Mouse (Mus musculus): ENCODE results near the gene Myh6.
A peak's percentile ranks its signal among the peaks of the same experiment; 100 is the strongest.

The Myh6 gene

GRCm38 (mm10) chr14:54893651-54894181 lies 73.0 kb downstream of the Myh6 start:
- peak; percentile 96 to 98 for DNase-seq (ENCODE audit: low read depth in 2 of 2, low spot score in 2 of 2)

DNA sequence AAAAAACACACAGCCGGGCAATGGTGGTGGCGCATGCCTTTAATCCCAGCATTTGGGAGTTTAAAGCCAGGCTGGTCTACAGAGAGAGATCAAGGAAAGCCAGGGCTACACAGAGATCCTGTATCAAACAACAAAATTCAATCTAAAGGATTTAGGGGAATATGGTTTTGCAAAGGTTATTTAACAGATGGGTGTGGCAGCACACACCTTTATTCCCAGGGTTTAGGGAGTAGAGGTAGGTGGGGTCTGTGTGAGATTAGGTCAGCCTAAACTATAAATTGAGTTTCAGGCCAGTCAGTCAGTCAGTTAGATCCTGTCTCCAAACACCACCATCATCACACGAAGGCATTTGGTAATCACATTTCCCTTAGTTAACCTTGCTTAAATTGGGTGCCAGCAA lies 74.5 kb downstream of the Myh6 start, which contains the start of gene Pabpn1:
Gene Pabpn1 (plus strand): TSS at position 301 of the 400 bp plus-strand sequence.
- DNase-seq (ENCODE audit: low read depth in 2 of 2, low spot score in 2 of 2), result no peak

Data from CD8-positive naive resting alpha-beta T cell, adult 2 months (primary cell).